Mouse (Mus musculus): Measurements from ENCODE around the gene Map3k3.
A peak's percentile ranks its signal among the peaks of the same experiment; 100 is the strongest.
"Not testable (repeated sequence)": the region's sequence is repeated elsewhere in the genome, so short reads cannot be mapped to it uniquely, and the experiment has no call there.

Gene Map3k3

GRCm38 (mm10) chr11:106193371-106194154 lies 109.2 kb downstream of the Map3k3 start:
- peak; percentile 97 for DNase-seq (ENCODE audit: low spot score)

- no peak for DNase-seq (ENCODE audit: low spot score)
Measured at GRCm38 (mm10) chr11:106194155-106194541, 109.7 kb downstream of the Map3k3 start.

GRCm38 (mm10) chr11:106194891-106195290 lies 110.5 kb downstream of the Map3k3 start:
- DNase-seq (ENCODE audit: low spot score) = no peak

GRCm38 (mm10) chr11:106195341-106195740 lies 110.9 kb downstream of the Map3k3 start:
- DNase-seq (ENCODE audit: low spot score) = no peak

- DNase-seq (ENCODE audit: low spot score) = no peak
Measured at GRCm38 (mm10) chr11:106198277-106198676, 113.9 kb downstream of the Map3k3 start.

GRCm38 (mm10) chr11:106199997-106200396 lies 115.6 kb downstream of the Map3k3 start:
- not testable (repeated sequence) for DNase-seq (ENCODE audit: low spot score)

GRCm38 (mm10) chr11:106200756-106201155 lies 116.3 kb downstream of the Map3k3 start:
- no peak for DNase-seq (ENCODE audit: low spot score)

GRCm38 (mm10) chr11:106201337-106202122 lies 117.1 kb downstream of the Map3k3 start:
- DNase-seq (ENCODE audit: low spot score) = no peak

- DNase-seq (ENCODE audit: low spot score) = no peak
Measured at GRCm38 (mm10) chr11:106202123-106202465, 117.7 kb downstream of the Map3k3 start, which contains the start of gene Strada. Strada (minus strand) TSS chr11:106202168.

Measured in ovary, adult 18-20 months (tissue).